8 mouse cellular contexts compared by ENCODE assay signal in genomic region chr8:70896316-70897020, GRCm38 (mm10). TPM values are rescaled to one million over a fixed set of nuclear protein-coding genes. Genes with fewer than 3 reads are reported as not detected.
DNase-seq lines count a peak whose midpoint lies in the region; ATAC-seq and TF ChIP-seq lines count a peak whose summit lies in the region.

No protein-coding gene starts in this region.

- peaks cover 29% of the 10 kb centered on the region for H3K36me3 ChIP-seq in hindbrain, embryonic 12.5 days
- peaks cover 19% of the 10 kb centered on the region for H3K36me3 ChIP-seq in midbrain, embryonic 15.5 days (replicated peaks)

- H3K9ac ChIP-seq in hindbrain, embryonic 12.5 days, result peak overlapping the region; percentile 86
- H3K9ac ChIP-seq in midbrain, embryonic 15.5 days, result peak overlapping the region; percentile 86

- no peaks in the 10 kb centered on the region for H3K9me3 ChIP-seq in hindbrain, embryonic 12.5 days (replicated peaks)
- no peaks in the 10 kb centered on the region for H3K9me3 ChIP-seq in midbrain, embryonic 15.5 days

- peaks cover 4% of the 10 kb centered on the region; the same call in 1 of the 2 replicates for H3K4me1 ChIP-seq in bone marrow, adult 2 months (ENCODE audit: control insufficient read depth, insufficient read depth, low read length)
- peaks cover 31% of the 10 kb centered on the region for H3K4me1 ChIP-seq in hindbrain, embryonic 12.5 days
- peaks cover 30% of the 10 kb centered on the region for H3K4me1 ChIP-seq in midbrain, embryonic 15.5 days

- peak overlapping the region; percentile 97 for H3K27ac ChIP-seq in left cerebral cortex, adult 2 months
- H3K27ac ChIP-seq in bone marrow, adult 2 months (ENCODE audit: control insufficient read depth, insufficient read depth, low read depth, low read length, poor library complexity), result peak overlapping the region; percentile 29; the same call in 1 of the 2 replicates
- H3K27ac ChIP-seq in hindbrain, embryonic 12.5 days, result 0 out of 2 replicates have a peak overlapping the region, but pooled peaks have one; percentile 66
- peak overlapping the region; percentile 85; the same call in 1 of the 2 replicates for H3K27ac ChIP-seq in midbrain, embryonic 15.5 days

- H3K27me3 ChIP-seq in hindbrain, embryonic 12.5 days, result peaks cover 41% of the 10 kb centered on the region
- peaks cover 37% of the 10 kb centered on the region for H3K27me3 ChIP-seq in midbrain, embryonic 15.5 days (replicated peaks)

- WGBS in bone marrow, adult 2 months, result 2% methylated on average over 25 of the region's 25 CpGs
- 4% methylated on average over 25 of the region's 25 CpGs for WGBS in hindbrain, embryonic 12.5 days
- WGBS in midbrain, embryonic 15.5 days, result 4% methylated on average over 25 of the region's 25 CpGs

- H3K4me2 ChIP-seq in hindbrain, embryonic 12.5 days (replicated peaks), result peak overlapping the region; percentile 93
- H3K4me2 ChIP-seq in midbrain, embryonic 15.5 days, result peak overlapping the region; percentile 92

- no peak for DNase-seq in left cerebral cortex, adult 2 months (ENCODE audit: extremely low spot score in 1 of 2, low spot score in 2 of 2)
- no peak for DNase-seq in left cerebral cortex, adult 11 months (ENCODE audit: low spot score)
- no peak for DNase-seq in right cerebral cortex, postnatal 36 days (ENCODE audit: low spot score in 2 of 2)
- DNase-seq in cerebellum, postnatal 4 days (ENCODE audit: low spot score in 2 of 2), result no peak
- DNase-seq in gastrocnemius, adult 8-10 months (ENCODE audit: low spot score in 2 of 2), result no peak

- no peak for ATAC-seq in hindbrain, embryonic 12.5 days (ENCODE audit: low FRiP score)
- ATAC-seq in midbrain, embryonic 15.5 days (replicated peaks), result no peak

- peak overlapping the region; percentile 97 for H3K4me3 ChIP-seq in left cerebral cortex, adult 2 months
- peak overlapping the region; percentile 94 for H3K4me3 ChIP-seq in bone marrow, adult 2 months (replicated peaks; ENCODE audit: control insufficient read depth, low read depth, low read length)
- peak overlapping the region; percentile 85 for H3K4me3 ChIP-seq in hindbrain, embryonic 12.5 days
- H3K4me3 ChIP-seq in midbrain, embryonic 15.5 days, result peak overlapping the region; percentile 91

- intact Hi-C loops in left cerebral cortex, adult 2 months (cut with DNase I), result loop anchor here (1.0 to 10.0 kb wide), 4 partner anchors 23 to 568 kb away; partner anchors contain the start of genes Abhd8, Ccdc124, Dda1 and Haus8

- no peak for TF ChIP-seq CTCF in left cerebral cortex, adult 2 months (IDR thresholded peaks at IDR 0.05)
- no peak for TF ChIP-seq CTCF in bone marrow, adult 2 months (IDR thresholded peaks at IDR 0.05; ENCODE audit: control insufficient read depth, insufficient read depth, low read length)

- no peak for TF ChIP-seq POLR2A in bone marrow, adult 2 months (IDR thresholded peaks at IDR 0.05; ENCODE audit: borderline replicate concordance, control insufficient read depth, low read depth, low read length)

RNA-seq across cellular contexts. Expression of gene Rpl18a, which starts 0.7 kb away (rescaled TPM):
- total RNA-seq in left cerebral cortex, adult 2 months (2021), result 100 to 1,000 TPM; 588 to 633 TPM
- polyA plus RNA-seq in bone marrow, adult 2 months (2011; ENCODE audit: insufficient read depth, insufficient read length, low replicate concordance, missing spikeins), result 1,290 and 1,544 TPM in 2 replicates
- polyA plus RNA-seq in hindbrain, embryonic 12.5 days (2016; fragmentation: Nextera tagmentation; extraction: Ambion mirVana), result 2,266 and 2,767 TPM in 2 replicates
- 2,076 and 2,093 TPM in 2 replicates for polyA plus RNA-seq in midbrain, embryonic 15.5 days (2015; fragmentation: Nextera tagmentation; extraction: Ambion mirVana)
- total RNA-seq in gastrocnemius, adult 8-10 months (2022), result 1,000 to 10,000 TPM in 2 of 4 experiments, 100 to 1,000 TPM in 2; 935 to 1,159 (median 1,025) TPM

RNA-seq across cellular contexts. Expression of gene Slc5a5, which starts 3.9 kb away (rescaled TPM):
- 10 to 100 TPM in 1 of 2 experiments, 1 to 10 TPM in 1; 9.9 to 10.3 TPM for total RNA-seq in left cerebral cortex, adult 2 months (2021)
- not detected in 2 replicates for polyA plus RNA-seq in bone marrow, adult 2 months (2011; ENCODE audit: insufficient read depth, insufficient read length, low replicate concordance, missing spikeins)
- polyA plus RNA-seq in hindbrain, embryonic 12.5 days (2016; fragmentation: Nextera tagmentation; extraction: Ambion mirVana), result 0.25 and 0.68 TPM in 2 replicates
- polyA plus RNA-seq in midbrain, embryonic 15.5 days (2015; fragmentation: Nextera tagmentation; extraction: Ambion mirVana), result 1.9 and 2.0 TPM in 2 replicates
- total RNA-seq in gastrocnemius, adult 8-10 months (2022), result not detected

RNA-seq across cellular contexts. Expression of gene Map1s, which starts 9.3 kb away (rescaled TPM):
- total RNA-seq in left cerebral cortex, adult 2 months (2021), result 10 to 100 TPM; 80.4 to 95.7 TPM
- 8.9 and 18.9 TPM in 2 replicates for polyA plus RNA-seq in bone marrow, adult 2 months (2011; ENCODE audit: insufficient read depth, insufficient read length, low replicate concordance, missing spikeins)
- 60.5 and 60.8 TPM in 2 replicates for polyA plus RNA-seq in hindbrain, embryonic 12.5 days (2016; fragmentation: Nextera tagmentation; extraction: Ambion mirVana)
- polyA plus RNA-seq in midbrain, embryonic 15.5 days (2015; fragmentation: Nextera tagmentation; extraction: Ambion mirVana), result 69.2 and 69.9 TPM in 2 replicates
- total RNA-seq in gastrocnemius, adult 8-10 months (2022), result 10 to 100 TPM in 3 of 4 experiments, 1 to 10 TPM in 1; 9.2 to 15.9 (median 13.7) TPM

RNA-seq across cellular contexts. Expression of gene Ccdc124, which starts 22.7 kb away (rescaled TPM):
- total RNA-seq in left cerebral cortex, adult 2 months (2021), result 10 to 100 TPM; 94.8 to 99.0 TPM
- polyA plus RNA-seq in bone marrow, adult 2 months (2011; ENCODE audit: insufficient read depth, insufficient read length, low replicate concordance, missing spikeins), result 27.6 and 41.7 TPM in 2 replicates
- 131 and 139 TPM in 2 replicates for polyA plus RNA-seq in hindbrain, embryonic 12.5 days (2016; fragmentation: Nextera tagmentation; extraction: Ambion mirVana)
- 173 and 180 TPM in 2 replicates for polyA plus RNA-seq in midbrain, embryonic 15.5 days (2015; fragmentation: Nextera tagmentation; extraction: Ambion mirVana)
- 10 to 100 TPM; 61.7 to 77.8 (median 67.5) TPM for total RNA-seq in gastrocnemius, adult 8-10 months (2022)

RNA-seq across cellular contexts. Expression of gene Kcnn1, which starts 33.4 kb away (rescaled TPM):
- 10 to 100 TPM; 20.0 to 20.4 TPM for total RNA-seq in left cerebral cortex, adult 2 months (2021)
- polyA plus RNA-seq in bone marrow, adult 2 months (2011; ENCODE audit: insufficient read depth, insufficient read length, low replicate concordance, missing spikeins), result not detected in 2 replicates
- 22.1 and 23.8 TPM in 2 replicates for polyA plus RNA-seq in hindbrain, embryonic 12.5 days (2016; fragmentation: Nextera tagmentation; extraction: Ambion mirVana)
- 19.0 and 20.6 TPM in 2 replicates for polyA plus RNA-seq in midbrain, embryonic 15.5 days (2015; fragmentation: Nextera tagmentation; extraction: Ambion mirVana)
- 10 to 100 TPM; 18.0 to 21.5 (median 20.5) TPM for total RNA-seq in gastrocnemius, adult 8-10 months (2022)

Comparison
In these comparisons a context has a peak if more than half of its experiments do, and no peak if none do; other contexts are left out.
1. H3K27ac ChIP-seq: peak in every context shown above with its lines; median percentile 97 in left cerebral cortex, adult 2 months; 85 in midbrain, embryonic 15.5 days; 66 in hindbrain, embryonic 12.5 days; 29 in bone marrow, adult 2 months.